Mouse (Mus musculus) retina, adult 2 months (tissue): ENCODE results near the gene B3gnt7.
"Not testable (repeated sequence)": the region's sequence is repeated elsewhere in the genome, so short reads cannot be mapped to it uniquely, and the experiment has no call there.

Experiments
- DNase-seq: peaks from one replicate; pipeline ENCODE4 v3.0.0-alpha.2; 2012; ENCODE audit warnings: low read depth, low spot score

The B3gnt7 gene

DNA sequence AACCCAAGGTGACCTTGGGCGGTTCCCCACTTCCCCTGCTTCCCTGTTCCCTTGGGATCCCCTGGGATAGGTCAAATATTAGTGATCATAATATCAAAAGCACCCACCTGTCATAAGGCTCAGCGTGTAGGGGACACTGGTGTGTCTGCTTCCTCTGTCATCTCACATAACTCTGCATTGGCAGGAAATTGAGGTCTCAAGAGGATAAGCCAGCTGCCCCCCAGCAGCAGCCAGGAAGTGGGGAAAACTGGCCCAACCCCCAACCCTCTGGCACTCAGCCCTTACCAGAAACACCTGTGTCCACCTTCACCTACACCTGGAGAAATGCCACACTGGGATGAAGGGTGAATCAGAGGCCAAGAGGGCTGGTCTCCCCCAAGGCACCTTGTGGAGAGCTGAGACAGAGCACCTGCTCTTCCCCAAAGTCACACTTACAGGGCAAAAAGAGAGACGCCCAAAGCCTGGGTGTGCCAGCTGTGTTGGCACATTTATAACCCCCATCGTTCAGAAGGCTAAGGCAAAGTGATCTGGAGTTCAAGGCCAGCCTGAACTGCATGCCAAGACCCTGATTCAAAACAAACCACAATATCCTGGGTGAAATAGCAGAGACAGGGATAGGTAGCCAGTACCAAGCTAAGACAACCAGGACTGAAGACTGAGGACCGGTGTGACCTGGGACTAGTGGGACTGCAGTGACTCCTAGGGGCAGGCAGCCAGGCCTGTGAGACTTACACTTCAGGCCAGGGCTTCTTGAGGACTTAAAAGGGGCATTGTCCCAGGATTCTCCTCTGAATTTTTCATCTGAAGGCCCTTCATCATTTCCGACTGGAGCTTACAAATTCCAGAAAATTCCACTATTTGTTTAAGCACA lies 1.2 kb upstream of the B3gnt7 start:
- DNase-seq, result no peak

DNA sequence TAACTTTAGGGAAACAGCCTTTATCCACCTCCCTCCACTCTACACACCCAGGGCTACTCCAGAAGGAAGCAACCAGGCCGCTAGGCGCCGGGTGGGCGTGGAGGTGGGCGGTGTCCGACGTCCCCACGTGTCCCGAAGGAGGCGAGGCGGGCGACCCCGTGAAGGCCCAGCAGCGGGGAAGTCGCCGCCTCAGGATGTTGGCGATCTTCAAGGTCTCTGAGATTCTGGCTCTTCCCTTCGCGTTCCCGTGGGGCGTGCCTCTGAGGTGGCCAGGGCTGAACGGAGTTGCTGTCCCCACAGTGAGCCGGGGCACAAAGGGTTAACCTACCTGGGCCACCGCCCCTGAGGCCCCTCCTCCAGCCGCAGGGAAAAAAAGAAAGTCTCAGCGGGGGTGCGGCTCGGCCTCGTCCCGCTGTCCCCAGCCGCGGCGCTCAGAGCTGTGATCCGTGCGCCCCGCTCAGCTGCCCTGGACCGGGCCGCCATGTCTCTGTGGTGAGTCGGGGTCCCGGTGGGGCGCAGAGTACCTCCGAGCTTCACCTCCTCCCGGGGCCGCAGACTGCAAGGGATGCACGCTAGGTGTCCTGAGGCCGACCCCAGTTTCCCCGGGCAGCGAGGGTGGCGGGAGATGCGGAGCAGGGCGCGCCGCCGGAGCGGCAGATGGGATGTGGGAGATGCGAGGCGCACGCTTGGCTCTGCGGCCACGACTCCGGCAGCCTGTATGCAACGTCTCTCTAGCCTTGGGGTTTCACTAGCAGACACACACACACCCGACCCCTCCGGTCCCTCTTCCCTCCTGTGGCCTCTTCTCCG lies 636 bp downstream of the B3gnt7 start:
- DNase-seq, result no peak

DNA sequence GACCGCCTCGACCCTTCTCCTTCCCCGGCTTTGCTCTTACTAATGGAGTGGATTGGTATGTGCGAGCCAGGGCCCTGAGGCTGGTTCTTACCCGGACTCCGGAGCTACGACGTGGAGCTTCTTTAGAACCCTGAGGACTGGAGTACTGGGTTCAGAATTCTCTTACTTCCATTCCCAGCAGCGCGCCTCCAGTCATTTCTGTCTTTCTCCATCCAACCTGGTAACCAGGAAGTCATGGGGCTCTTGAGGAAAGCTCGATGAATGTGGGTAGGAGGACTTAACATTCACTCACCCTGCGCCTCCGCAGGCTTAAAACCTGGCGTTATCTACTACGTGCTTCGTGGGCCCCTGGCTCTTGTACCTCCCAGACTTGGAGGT lies 1.2 kb downstream of the B3gnt7 start:
- no peak for DNase-seq

DNA sequence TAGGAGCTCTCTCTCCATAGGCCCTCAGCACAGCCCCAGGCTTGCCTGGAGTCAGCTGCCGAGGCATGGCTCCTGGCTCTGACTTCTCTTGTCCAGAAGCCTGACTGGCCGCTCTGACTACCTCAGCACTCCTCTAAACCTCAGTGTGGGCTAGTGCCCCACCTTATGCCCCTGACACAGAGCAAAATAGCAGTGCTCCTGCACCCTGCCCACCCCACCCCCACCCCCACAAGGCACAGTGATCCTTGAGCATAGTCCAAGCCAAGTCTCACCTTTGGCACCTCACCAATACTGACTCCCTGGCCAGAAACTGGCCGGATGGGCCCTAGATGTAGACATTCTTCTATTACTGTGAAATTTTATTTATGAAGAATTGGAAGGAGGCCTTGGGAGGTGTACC lies 4.1 kb downstream of the B3gnt7 start:
- no peak for DNase-seq

DNA sequence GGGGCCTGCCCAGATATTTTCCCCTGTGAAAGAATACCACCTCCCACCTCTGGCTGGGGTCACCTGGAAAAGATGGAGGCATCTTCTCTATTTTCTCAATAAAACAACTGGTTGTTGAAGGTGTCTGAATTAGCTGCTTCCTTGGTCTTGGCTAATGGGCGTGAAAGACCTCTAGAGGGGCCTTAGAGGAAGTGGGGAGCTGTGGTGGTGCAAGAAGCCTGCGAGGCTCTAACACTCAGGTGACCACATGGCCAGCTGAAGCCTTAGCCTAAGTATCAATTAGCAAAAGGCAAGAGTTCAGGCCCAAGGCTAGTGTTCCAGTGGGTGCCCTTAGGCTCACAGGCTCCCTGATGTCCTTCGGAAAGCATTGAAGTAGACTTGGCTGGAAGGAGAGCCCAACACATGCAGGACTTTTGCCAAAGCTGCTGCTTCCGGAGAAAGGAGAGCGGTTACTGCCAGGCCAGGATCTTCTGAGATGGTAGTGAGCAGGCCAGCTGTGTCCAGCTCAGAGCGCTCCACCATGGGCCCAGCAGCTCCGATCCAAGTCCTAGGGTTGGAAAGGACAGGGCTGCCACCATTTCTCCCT lies 4.6 kb downstream of the B3gnt7 start:
- no peak for DNase-seq

DNA sequence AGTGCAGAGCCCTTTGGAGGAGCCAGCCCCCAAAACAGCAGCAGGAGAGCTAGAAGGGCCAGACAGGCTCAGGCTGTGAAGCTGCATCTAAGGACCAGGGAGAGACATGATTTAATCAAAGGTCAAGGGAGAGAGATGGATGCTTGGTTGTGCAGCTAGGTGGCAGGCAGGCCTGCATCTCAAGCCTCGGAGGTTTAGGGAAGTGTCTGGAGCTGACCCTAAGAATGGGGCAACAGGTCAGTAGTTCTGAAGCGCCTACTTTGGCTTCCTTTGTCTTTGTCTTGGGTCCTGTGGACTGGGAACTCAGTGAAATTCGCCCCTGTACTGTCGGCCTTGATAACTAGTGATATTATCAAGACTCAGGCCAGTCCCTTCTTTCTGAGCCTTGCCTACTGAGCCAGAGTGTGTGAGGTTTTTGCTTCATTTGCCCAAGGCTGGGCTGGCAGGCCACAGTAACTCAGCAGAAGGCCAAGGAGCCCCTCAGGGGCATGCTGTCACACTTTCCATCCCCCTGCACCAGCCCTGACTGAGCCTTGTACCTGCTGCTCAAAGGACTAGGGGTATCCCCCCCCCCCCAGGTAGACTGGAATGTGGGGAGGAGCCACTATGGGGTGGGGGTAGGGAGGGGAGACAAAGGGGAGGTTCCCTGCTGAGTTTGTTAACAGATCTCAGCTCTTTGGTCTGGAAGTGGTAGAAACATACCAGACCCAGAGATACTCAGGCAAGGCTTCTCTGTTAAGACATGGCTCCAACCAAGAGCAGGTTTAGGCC lies 5.4 kb downstream of the B3gnt7 start:
- no peak for DNase-seq

DNA sequence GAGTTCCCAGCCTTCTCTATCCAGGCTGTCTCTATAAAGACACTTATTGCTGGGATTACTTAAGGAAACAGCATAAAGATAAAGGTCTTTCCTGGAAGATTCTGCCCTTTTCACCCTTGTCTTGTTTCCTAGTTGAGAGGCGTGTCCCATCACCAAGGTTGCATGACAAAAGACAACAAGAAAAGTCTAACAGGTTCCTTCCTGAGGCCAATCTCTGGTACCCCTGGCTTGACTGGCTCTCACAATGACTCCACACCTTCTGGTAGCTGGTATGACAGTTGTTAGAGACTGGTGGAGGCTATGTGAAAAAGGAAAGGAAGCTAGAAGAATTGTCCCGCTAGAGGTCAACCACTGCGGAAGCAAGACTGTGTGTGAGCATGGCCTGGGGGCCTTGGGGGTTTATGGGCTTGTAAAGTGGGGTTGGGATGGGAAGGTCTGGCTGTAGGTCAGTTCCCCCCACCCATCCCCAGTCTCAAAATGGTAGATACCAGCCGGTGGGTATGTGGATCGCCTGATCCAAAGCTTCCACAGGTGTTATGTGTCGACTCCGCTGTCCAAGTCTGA lies 6.7 kb downstream of the B3gnt7 start:
- no peak for DNase-seq

DNA sequence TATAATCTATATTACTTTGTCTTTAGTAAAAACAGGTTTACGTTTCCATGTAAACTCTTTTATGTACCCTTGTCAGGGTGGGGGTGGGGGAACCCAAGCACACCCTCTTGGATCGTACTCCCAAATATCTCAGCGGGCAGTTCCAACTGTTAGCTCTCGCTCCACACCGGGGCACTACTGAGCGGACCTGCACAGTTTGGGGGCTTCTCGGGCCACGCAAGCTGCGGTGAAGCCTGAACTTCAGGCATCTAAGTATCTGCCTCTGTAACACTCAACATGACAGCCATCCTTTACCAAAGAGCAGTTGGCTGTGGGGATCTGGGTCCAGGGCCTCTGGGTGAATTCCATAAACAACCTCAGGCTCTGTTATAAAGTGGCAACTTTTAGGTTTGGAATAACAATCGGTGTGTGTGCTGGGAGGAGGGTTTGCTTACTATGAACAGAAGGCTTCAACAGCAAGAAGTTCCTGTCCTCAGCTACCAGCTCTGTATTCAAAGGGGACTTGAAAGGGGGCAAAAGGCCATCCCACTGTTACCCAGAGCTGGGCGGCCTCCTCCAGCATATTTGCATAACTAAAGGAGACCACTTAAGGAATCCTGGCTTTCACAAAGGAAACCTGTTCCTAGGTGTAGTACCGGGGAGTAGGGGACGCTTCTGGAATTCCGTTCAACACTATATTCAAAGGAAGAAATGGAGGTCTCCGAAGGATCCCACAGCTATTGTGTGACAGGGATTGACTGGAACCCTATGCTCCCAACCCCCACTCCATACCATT lies 8.1 kb downstream of the B3gnt7 start:
- DNase-seq, result no peak

DNA sequence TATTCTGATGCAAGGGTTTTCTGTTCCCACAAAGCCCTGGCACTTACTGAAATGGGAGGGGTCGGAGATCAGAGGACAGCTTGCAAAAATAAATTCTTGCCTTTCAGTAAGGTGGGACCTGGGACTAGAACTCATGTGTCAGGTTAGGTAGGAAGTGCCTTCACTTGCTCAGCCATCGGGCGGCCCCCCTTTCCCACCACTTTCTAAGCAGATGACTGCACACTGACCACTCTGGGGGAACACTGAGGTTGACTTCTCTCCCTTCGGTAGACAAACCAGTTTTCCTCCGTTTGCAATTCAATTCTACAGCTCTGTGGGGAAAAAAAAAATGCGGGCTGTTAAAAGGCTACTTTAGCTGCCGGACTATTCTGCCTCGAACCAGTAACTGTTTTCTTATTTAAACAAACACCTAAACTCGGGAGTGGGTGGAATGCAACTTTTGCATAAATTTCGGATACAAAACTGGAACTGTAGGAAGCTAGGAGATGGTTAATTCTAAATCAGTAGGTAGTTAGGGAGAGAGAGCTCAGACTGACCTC lies 8.9 kb downstream of the B3gnt7 start:
- DNase-seq, result no peak

DNA sequence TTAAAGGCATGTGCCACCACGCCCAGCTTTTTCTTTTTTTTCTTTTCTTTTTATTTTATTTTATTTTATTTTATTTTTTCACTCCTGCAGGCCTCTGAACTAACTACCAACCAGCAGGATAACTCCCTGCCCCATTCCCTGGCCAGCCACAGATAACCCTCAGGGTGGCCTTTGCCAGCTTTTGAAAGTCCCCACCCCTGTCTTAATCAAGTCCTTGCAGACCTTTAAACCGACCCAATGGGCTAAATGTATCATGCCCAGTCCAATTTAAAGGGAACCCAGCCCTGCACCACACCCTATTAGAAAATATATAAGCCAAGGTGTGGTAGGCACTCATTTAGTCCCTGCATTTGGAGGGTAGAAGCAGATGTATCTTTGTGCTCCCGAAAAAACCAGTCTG lies 9.6 kb downstream of the B3gnt7 start:
- DNase-seq, result no peak

DNA sequence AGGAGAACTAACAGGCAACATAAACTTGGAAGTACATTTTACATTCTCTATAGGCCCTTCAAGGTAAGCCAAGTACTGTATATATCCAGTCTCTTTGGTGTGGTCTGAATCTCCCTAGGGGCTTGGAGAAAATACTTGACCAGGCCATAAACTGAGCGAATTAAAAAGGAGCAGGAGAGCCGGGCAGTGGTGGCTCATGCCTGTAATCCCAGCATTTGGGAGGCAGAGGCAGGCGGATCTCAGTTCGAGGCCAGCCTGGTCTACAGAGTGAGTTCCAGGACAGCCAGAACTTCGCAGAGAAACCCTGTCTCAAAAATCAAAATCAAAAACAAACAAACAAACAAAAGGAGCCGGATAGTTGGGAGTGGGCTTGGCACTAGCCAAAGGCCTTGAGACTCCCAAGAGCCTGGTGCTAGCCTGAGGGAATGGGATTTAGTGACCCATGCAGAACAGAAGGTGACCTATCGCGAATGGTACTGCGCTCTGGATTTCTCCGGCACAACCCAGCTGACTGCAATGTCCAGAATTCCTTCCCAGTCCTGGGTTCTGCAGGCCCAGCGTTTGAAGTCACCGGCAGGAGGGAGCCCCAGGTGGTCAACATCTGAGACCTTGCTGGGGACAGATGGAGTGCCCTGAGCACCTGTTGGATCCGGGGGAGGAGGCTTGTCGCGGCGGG lies 10.6 kb downstream of the B3gnt7 start:
- no peak for DNase-seq

DNA sequence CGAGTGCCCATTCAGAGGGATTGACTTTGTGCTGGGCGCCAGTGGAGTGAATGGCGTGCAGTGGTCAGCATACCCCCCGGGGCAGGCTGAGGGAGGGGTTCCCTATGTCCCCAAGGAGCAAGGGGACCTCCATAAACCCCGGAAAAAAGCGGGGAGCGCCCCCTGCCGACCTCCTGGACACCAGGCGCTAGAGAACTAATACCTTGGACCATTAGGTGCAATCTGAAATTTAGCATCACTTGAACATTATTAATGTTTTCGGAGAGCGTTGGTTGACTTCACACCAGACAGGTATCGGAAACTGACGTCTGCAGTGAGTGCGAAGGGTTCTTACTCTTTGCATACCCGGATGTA lies 11.1 kb downstream of the B3gnt7 start:
- DNase-seq, result no peak

DNA sequence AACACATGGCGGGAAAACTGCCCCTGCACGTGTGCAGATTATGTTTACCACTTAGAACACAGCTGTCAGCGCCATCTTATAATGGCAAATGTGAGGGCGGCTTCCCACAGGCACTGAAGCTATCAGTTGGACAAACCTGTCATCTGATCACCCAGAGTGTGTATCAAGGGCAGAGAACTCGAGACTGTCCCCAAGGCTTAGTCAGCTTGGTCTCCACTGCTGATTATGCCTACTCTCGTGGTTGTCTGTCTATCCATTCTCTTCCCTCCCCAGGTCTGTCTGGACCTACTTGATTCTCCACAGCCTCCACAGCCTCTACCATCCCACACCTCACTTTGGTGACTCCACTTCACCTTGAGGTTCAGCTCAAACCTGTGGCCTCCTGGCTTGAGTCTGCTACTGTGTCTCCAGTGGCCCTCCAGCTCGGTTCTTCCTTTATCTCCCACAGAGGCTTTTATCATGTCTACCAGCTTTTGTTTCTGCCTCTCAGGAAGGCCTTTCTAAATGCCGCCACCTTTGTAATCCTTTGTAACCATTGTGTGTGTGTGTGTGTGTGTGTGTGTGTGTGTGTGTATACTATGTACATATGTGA lies 18.3 kb downstream of the B3gnt7 start:
- no peak for DNase-seq

DNA sequence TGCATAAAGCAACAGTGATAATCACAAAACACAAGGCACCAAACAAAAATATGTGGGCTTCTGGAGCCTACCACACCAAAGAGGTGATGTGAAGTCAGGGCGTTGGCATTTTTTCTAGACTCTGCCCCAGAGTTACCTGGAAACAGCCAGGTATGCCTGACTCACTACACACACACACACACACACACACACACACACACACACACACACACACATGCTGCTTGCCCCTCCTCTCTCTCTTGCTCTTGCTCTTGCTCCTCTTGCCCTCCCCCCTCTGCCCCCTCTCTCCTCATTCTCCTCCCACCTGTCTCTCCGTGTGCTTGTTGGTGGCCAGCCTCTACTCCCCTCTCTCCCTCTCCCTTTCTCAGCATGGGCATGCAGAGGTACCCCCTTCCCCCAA lies 33.7 kb downstream of the B3gnt7 start:
- no peak for DNase-seq

DNA sequence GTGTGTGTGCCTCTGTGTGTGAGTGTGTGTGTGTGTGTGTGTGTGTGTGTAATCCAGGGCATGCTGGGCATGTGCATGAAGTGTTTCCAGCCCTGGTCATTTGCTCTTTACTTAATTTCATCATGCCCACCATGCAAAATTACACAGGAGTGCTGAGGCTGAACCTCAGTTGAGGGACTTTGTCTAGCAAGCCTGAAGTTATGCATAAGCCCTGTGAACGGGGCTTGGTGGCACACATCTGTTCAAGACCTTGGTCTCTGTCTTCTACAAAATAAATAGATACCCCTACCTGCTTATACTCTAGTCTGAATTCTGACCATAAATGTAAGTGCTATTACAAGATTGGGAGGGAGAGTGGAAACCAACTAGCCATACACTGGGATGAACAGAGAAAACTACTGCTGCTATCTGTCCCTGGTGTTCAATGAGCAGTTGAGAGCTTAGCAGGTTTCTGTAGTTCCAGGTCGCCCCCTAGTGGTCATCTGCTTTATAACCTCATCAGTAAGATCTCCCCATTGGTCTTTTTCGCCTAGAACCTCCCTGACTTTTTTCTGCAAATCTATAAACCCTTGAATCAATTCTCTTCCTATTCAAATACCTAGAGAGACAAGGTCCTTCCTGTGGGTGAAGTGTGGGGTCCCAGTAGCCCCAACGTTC lies 36.7 kb downstream of the B3gnt7 start:
- peak; percentile 67 for DNase-seq

DNA sequence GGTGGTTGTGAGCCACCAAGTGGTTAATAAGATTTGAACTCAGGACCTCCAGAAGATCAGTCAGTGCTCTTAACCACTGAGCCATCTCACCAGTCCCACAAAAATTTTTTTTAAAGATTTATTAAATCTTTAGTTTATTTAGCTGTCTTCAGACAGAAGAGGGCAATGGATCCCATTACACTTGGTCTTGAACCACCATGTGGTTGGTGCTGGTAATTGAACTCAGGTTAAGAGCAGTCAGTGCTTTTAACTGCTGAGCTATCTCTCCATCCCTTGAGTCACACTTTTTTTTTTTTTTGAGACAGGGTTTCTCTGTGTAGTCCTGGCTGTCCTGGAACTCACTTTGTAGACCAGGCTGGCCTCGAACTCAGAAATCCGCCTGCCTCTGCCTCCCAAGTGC lies 38.5 kb downstream of the B3gnt7 start:
- DNase-seq, result not testable (repeated sequence)

DNA sequence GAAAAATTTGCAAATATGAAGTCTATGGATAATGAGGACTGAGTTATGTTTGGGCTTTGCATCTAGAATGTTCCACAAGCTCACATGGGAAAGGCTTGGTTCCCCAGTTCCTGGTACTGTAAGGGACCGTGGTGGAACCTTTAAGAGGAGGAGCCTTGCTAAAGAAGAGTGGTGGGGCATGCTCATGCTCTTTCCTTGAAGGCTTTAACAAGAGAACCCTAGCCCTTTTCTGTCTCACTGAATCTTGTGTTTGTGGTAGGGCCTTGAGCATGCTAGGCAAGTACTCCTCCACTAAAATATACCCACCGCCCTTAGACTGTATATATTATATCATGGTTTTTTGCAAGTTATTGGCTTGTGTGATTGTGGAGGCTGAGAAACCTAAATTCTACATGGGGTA lies 39.7 kb downstream of the B3gnt7 start:
- no peak for DNase-seq

DNA sequence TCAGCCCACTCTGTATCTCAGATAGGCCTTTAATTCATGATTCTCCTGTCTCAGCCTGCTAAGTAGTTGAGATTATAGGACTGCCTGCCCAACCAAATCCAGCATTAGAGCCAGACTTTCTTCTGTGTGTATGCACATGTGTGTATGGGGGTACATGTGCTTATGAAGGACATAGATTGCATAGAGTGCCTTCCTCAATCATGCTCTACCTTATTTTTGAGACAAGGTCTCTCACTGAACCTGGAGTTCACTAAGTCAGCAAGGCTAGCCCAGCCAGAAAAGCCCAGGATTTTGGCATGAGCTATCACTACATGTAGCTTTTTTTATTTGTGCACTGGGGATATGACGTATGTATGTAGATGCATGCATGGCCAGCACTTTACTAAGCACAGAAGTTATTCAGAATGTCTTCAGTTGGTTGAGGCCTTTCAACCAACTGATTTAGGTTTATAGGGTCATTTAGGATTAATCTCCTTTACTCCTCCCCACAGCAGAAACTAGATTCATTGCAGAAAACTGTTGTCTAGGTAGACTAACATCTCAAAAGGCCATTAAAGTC lies 40.5 kb downstream of the B3gnt7 start:
- DNase-seq, result no peak
